Mouse (Mus musculus) left cerebral cortex, postnatal 4 days (tissue): ENCODE measurements at regions not wholly inside any gene's neighbourhood (a gene's known extent, or its start where the extent isn't known, plus 50 kb on each side); places are given as distances from the start of the nearest gene placed in this dataset.

ENCODE experiments used
- DNase-seq: peaks from one replicate; pipeline ENCODE4 v3.0.0-alpha.2; 2022
- intact Hi-C: fragments of 180-260 bp; cut with DNase I; formaldehyde crosslinking; loops from one replicate; pipeline ENCODE4 v1.15.1; 2025

- DNase-seq = peak; percentile 8
- intact Hi-C loops = no loop called here
These were observed 61.2 kb upstream of the Ankrd28 start for GRCm38 (mm10) chr14:31891500-31892185.

GRCm38 (mm10) chr14:31892186-31892510 is 61.7 kb upstream of the Ankrd28 start:
- intact Hi-C loops = no loop called here
- no peak for DNase-seq

- no peak for DNase-seq
- intact Hi-C loops = no loop called here
These were observed 66.0 kb upstream of the Ankrd28 start for GRCm38 (mm10) chr14:31896500-31896899.

- intact Hi-C loops = no loop called here
These were observed 69.1 kb upstream of the Ankrd28 start for GRCm38 (mm10) chr14:31899504-31899903.

GRCm38 (mm10) chr14:31899906-31900305 is 69.5 kb upstream of the Ankrd28 start:
- no peak for DNase-seq
- intact Hi-C loops = no loop called here

More at GRCm38 (mm10) chr14:31899504-31899903, 69.1 kb upstream of the Ankrd28 start:
- peak; percentile 9 for DNase-seq

- no peak for DNase-seq
- intact Hi-C loops = no loop called here
These were observed 71.5 kb upstream of the Ankrd28 start for GRCm38 (mm10) chr14:31901901-31902300.

GRCm38 (mm10) chr14:31903664-31904063 is 73.2 kb upstream of the Ankrd28 start:
- no peak for DNase-seq
- intact Hi-C loops = no loop called here

- intact Hi-C loops = no loop called here
- DNase-seq = no peak
These were observed 78.1 kb upstream of the Ankrd28 start for GRCm38 (mm10) chr14:31908591-31908990.

GRCm38 (mm10) chr14:31909291-31909690 is 78.8 kb upstream of the Ankrd28 start:
- no peak for DNase-seq
- intact Hi-C loops = no loop called here

GRCm38 (mm10) chr14:31910809-31911208 is 80.4 kb upstream of the Ankrd28 start:
- intact Hi-C loops = no loop called here
- DNase-seq = no peak

GRCm38 (mm10) chr14:31918461-31918860 is 88.0 kb upstream of the Ankrd28 start:
- DNase-seq = no peak
- intact Hi-C loops = no loop called here

GRCm38 (mm10) chr14:31918921-31919320 is 88.5 kb upstream of the Ankrd28 start:
- DNase-seq = no peak
- intact Hi-C loops = no loop called here

- intact Hi-C loops = no loop called here
- DNase-seq = no peak
These were observed 98.8 kb upstream of the Ankrd28 start for GRCm38 (mm10) chr14:31929161-31929707.

GRCm38 (mm10) chr14:31930367-31930766 is 98.4 kb upstream of the Galnt15 start:
- intact Hi-C loops = loop anchor here (10.0 kb wide), 3 partner anchors 96 to 276 kb away; partner anchors contain the start of gene Ankrd28

GRCm38 (mm10) chr14:31931971-31932370 is 96.8 kb upstream of the Galnt15 start:
- no peak for DNase-seq
- intact Hi-C loops = loop anchor here (10.0 kb wide), 3 partner anchors 97 to 277 kb away; partner anchors contain the start of gene Ankrd28

More at GRCm38 (mm10) chr14:31930367-31930766, 98.4 kb upstream of the Galnt15 start:
- DNase-seq = peak; percentile 71

- intact Hi-C loops = loop anchor here (10.0 kb wide), 3 partner anchors 99 to 279 kb away; partner anchors contain the start of gene Ankrd28
- DNase-seq = peak; percentile 39
These were observed 95.3 kb upstream of the Galnt15 start for GRCm38 (mm10) chr14:31933441-31933840.

- DNase-seq = peak; percentile 79
- intact Hi-C loops = loop anchor here (10.0 kb wide), 3 partner anchors 99 to 279 kb away; partner anchors contain the start of gene Ankrd28
These were observed 94.9 kb upstream of the Galnt15 start for GRCm38 (mm10) chr14:31933841-31934271.

GRCm38 (mm10) chr14:31934321-31934720 is 94.5 kb upstream of the Galnt15 start:
- intact Hi-C loops = loop anchor here (10.0 kb wide), 3 partner anchors 100 to 280 kb away; partner anchors contain the start of gene Ankrd28
- peak; percentile 43 for DNase-seq

- DNase-seq = no peak
- intact Hi-C loops = loop anchor here (10.0 kb wide), 3 partner anchors 100 to 280 kb away; partner anchors contain the start of gene Ankrd28
These were observed 94.0 kb upstream of the Galnt15 start for GRCm38 (mm10) chr14:31934771-31935170.

- no peak for DNase-seq
- intact Hi-C loops = loop anchor here (10.0 kb wide), 3 partner anchors 101 to 281 kb away; partner anchors contain the start of gene Ankrd28
These were observed 93.4 kb upstream of the Galnt15 start for GRCm38 (mm10) chr14:31935411-31935810.

- intact Hi-C loops = loop anchor here (10.0 kb wide), 3 partner anchors 102 to 282 kb away; partner anchors contain the start of gene Ankrd28
- DNase-seq = no peak
These were observed 92.2 kb upstream of the Galnt15 start for GRCm38 (mm10) chr14:31936581-31936980.

GRCm38 (mm10) chr14:31940900-31941299 is 87.9 kb upstream of the Galnt15 start:
- no peak for DNase-seq
- intact Hi-C loops = no loop called here
